In the genomic region with DNA sequence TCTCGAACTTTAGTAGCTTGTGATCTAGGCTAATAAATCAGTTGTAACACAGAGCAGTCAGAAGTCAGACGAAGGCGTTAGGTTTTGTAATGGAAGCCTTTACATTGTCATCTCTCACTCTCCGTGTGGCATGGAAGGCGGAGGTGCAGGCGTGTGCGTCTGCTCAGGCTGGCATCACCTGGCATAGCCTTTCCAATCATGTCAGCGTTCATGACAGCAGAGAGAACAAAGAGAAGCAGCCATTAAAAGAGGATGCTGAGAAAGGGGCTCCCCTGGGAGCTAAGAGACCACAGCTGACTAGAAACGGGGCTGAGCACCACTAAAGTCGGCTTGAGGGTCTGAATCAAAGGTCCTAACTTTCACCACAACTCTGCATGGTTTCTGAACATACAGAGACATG, we compare ENCODE assay signal across 21 mouse cellular contexts.
"Had no signal": no experiment of that assay in that cellular context is flagged by ENCODE, and none has a peak within 500 bp of the region (broad histone marks: within the 10 kb centered on the region; RNA-seq: fewer than 3 reads in every experiment).

No protein-coding gene starts in this region.

- H3K4me2 ChIP-seq: intestine, embryonic 15.5 days; kidney, embryonic 15.5 days; limb, embryonic 12.5 days; limb, embryonic 15.5 days; liver, embryonic 11.5 days; lung, embryonic 14.5 days had no signal

- H3K9me3 ChIP-seq: intestine, embryonic 15.5 days; kidney, embryonic 15.5 days; limb, embryonic 12.5 days; limb, embryonic 15.5 days; megakaryocyte, embryonic 14.5 days; midbrain, embryonic 10.5 days had no signal

- ATAC-seq: intestine, embryonic 15.5 days; liver, postnatal 0 days; lung, postnatal 0 days had no signal

- H3K4me3 ChIP-seq: intestine, embryonic 15.5 days; kidney, embryonic 15.5 days; limb, embryonic 12.5 days; limb, embryonic 15.5 days; megakaryocyte, embryonic 14.5 days; midbrain, embryonic 10.5 days had no signal

- H3K27ac ChIP-seq: intestine, embryonic 15.5 days; kidney, embryonic 15.5 days; limb, embryonic 12.5 days; limb, embryonic 15.5 days; liver, embryonic 14.5 days; midbrain, embryonic 10.5 days had no signal

- H3K27me3 ChIP-seq: intestine, embryonic 15.5 days; kidney, embryonic 15.5 days; limb, embryonic 12.5 days; limb, embryonic 15.5 days; megakaryocyte, embryonic 14.5 days had no signal

- H3K4me1 ChIP-seq: intestine, embryonic 15.5 days; limb, embryonic 12.5 days; limb, embryonic 15.5 days had no signal

- H3K9ac ChIP-seq: intestine, embryonic 15.5 days; kidney, embryonic 15.5 days; limb, embryonic 12.5 days; limb, embryonic 15.5 days; liver, embryonic 14.5 days; liver, postnatal 0 days; lung, embryonic 14.5 days had no signal

- H3K36me3 ChIP-seq: intestine, embryonic 15.5 days had no signal

- DNase-seq: kidney, adult 11 months; kidney, adult 8-10 months; kidney, postnatal 10 days; kidney, postnatal 36 days; left cerebral cortex, postnatal 4 days; liver, postnatal 0 days; lung, embryonic 14.5 days; lung, postnatal 36 days; right cerebral cortex, postnatal 25 days; spleen, adult 18-20 months; thymus, adult 18-20 months; thymus, postnatal 36 days had no signal
